Mouse (Mus musculus): ENCODE data around the gene Vmp1.

Gene Vmp1

GRCm38 (mm10) chr11:86578106-86578808 is 105.4 kb downstream of the Vmp1 start:
- CTCF ChIA-PET: interaction anchor here (0.6 to 1.6 kb wide), 7 partner anchors 9 to 1132 kb away, joined by 3 to 5 read pairs (median 3); partner anchors contain the start of genes Rps6kb1 (in 1 of the 4) and Tubd1 (in 1 of the 4)
- POLR2A ChIA-PET: interaction anchor here (0.6 to 11.0 kb wide), 41 partner anchors 9 to 1608 kb away, joined by 3 to 112 read pairs (median 4); partner anchors contain the start of genes Rps6kb1 (in 3 of the 4), Tubd1 (in 3 of the 4), Ptrh2 (in 1 of the 4) and Vmp1 (in 1 of the 4)

- ChIA-PET POLR2A (interaction anchor here in 2 of 4 experiments (2.4 to 11.0 kb wide), 6 partner anchors 8 to 33 kb away, joined by 8 to 112 read pairs (median 28); partner anchors contain the start of genes Rps6kb1 (in 2 of the 2) and Tubd1 (in 2 of the 2)), CTCF (interaction anchor here in 2 of 4 experiments (0.6 to 4.1 kb wide), 3 partner anchors 33 to 76 kb away, joined by 5 to 13 read pairs (median 5); partner anchors contain the start of genes Rps6kb1 (in 1 of the 2) and Tubd1 (in 1 of the 2))
These were observed 106.4 kb downstream of the Vmp1 start for GRCm38 (mm10) chr11:86577231-86577630.

DNA sequence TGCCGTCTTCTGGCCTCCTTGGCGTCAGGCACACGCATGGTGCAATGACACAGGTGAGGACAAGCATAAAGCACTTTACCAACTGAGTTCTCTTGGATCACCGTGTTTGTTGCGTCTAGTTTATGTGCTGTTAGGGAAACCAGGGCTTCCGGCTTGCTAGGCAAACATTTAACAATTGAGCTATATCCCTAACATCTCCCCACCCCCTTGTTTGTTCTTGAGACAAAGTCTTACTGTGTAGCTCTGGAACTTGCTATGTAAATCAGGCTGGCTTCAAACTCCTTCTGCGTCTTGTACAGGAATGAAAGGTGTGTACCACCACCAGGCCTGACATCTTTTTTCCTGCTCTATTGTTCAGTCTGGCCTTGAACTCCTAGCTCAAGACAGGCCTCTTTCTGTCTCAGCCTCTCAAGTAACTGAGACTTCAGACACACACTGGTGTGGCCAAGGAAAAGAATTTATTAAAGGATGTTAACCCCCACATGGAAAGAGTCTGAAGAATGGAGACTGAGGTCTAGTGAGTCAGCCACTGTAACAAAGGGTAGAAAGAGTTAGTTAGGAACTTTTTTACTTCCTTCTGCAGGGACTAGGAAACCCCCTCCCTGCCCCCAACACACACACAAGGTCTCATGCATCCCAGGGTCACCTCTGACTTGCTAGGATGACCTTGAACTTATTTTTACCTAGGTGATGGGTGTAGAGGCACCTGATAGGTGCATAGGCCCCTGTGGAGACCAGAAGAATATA is 107.8 kb downstream of the Vmp1 start:
- CTCF ChIA-PET: interaction anchor here (0.6 to 4.1 kb wide), 8 partner anchors 11 to 218 kb away, joined by 3 to 13 read pairs (median 3); partner anchors contain the start of gene Rps6kb1 (in 1 of the 4)

GRCm38 (mm10) chr11:86574408-86574807 is 109.2 kb downstream of the Vmp1 start:
- CTCF ChIA-PET: interaction anchor here in 2 of 4 experiments (1.2 to 4.1 kb wide), 3 partner anchors 12 to 79 kb away, joined by 3 to 13 read pairs (median 3); no protein-coding TSS in a partner anchor
- POLR2A ChIA-PET: interaction anchor here in 3 of 4 experiments (0.7 to 11.0 kb wide), 11 partner anchors 9 to 852 kb away, joined by 3 to 112 read pairs (median 4); partner anchors contain the start of genes Cltc (in 1 of the 3), Rps6kb1 (in 1 of the 3) and Tubd1 (in 1 of the 3)

More for the DNA sequence above, 107.8 kb downstream of the Vmp1 start:
- POLR2A ChIA-PET: interaction anchor here in 3 of 4 experiments (0.6 to 11.0 kb wide), 22 partner anchors 8 to 261 kb away, joined by 3 to 112 read pairs (median 4); partner anchors contain the start of genes Rps6kb1 (in 2 of the 3), Tubd1 (in 2 of the 3) and Cltc (in 1 of the 3)

GRCm38 (mm10) chr11:86573646-86574231 is 109.9 kb downstream of the Vmp1 start:
- CTCF ChIA-PET: interaction anchor here in 2 of 4 experiments (1.2 to 4.1 kb wide), 2 partner anchors 80 kb away, joined by 3 to 13 read pairs; no protein-coding TSS in a partner anchor

DNA sequence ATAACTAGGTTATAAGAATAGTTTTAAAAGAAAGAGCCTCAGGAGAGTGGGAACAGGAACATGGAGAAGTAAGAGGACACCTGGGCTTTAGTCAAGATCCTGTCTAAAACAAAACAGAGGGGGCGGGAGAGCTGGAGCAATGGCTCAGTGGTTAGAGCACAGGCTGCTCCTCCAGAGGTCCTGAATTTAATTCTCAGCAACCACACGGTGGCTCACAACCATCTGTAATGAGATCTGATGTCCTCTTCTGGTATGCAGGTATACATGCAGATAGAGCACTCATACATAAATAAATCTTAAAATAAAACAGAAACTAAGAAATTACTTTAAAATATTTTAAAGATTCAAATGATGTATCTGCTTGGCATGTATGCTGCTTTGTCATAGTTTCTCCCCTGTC is 111.0 kb downstream of the Vmp1 start:
- POLR2A ChIA-PET: interaction anchor here (1.1 to 11.0 kb wide), 7 partner anchors 17 to 185 kb away, joined by 3 to 112 read pairs (median 8); partner anchors contain the start of genes Tubd1 (in 4 of the 4) and Rps6kb1 (in 3 of the 4)
- CTCF ChIA-PET: interaction anchor here in 2 of 4 experiments (0.8 to 1.2 kb wide), 2 partner anchors 27 to 81 kb away, joined by 3 to 4 read pairs; no protein-coding TSS in a partner anchor

More at GRCm38 (mm10) chr11:86573646-86574231, 109.9 kb downstream of the Vmp1 start:
- POLR2A ChIA-PET: interaction anchor here in 3 of 4 experiments (0.5 to 11.0 kb wide), 8 partner anchors 11 to 852 kb away, joined by 3 to 112 read pairs (median 6); partner anchors contain the start of genes Rps6kb1 (in 2 of the 3) and Tubd1 (in 2 of the 3)

GRCm38 (mm10) chr11:86571871-86572270 is 111.8 kb downstream of the Vmp1 start:
- ChIA-PET CTCF (interaction anchor here in 3 of 4 experiments (0.8 to 3.8 kb wide), 3 partner anchors 27 to 82 kb away, joined by 4 to 20 read pairs (median 6); no protein-coding TSS in a partner anchor), POLR2A (interaction anchor here (0.5 to 3.0 kb wide), 8 partner anchors 10 to 621 kb away, joined by 3 to 12 read pairs (median 5); partner anchors contain the start of genes Tubd1 (in 4 of the 4) and Rps6kb1 (in 3 of the 4))

GRCm38 (mm10) chr11:86571047-86571855 is 112.4 kb downstream of the Vmp1 start:
- POLR2A ChIA-PET: interaction anchor here (0.5 to 3.0 kb wide), 20 partner anchors 9 to 872 kb away, joined by 3 to 13 read pairs (median 4); partner anchors contain the start of genes Tubd1 (in 4 of the 4) and Rps6kb1 (in 3 of the 4)
- CTCF ChIA-PET: interaction anchor here in 3 of 4 experiments (0.6 to 3.8 kb wide), 6 partner anchors 46 to 117 kb away, joined by 3 to 20 read pairs (median 4); no protein-coding TSS in a partner anchor

DNA sequence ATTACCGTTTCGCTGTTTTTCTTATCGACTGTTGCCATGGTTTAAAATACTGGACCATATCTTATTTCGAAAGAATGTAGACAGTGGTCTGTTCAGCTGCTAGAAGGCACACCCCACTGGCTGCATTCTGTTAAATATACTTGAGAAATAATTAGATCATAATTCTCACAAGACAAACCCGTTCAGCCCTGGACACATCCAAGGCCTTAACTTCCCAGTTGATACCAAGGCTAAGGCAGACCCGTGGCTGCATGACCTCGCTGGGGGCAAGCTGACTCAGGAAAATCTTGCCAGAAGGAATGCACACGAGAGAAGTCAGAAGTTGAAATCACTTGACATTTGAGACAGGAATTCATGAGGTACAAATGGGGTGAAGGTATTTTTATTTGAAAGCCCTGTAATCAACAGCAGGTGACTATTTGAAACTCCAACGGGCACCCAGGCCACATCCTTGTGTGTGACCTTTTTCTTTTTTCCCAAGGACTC is 113.3 kb downstream of the Vmp1 start:
- POLR2A ChIA-PET: interaction anchor here in 3 of 4 experiments (0.7 to 2.9 kb wide), 14 partner anchors 8 to 82 kb away, joined by 3 to 13 read pairs (median 5); partner anchors contain the start of genes Rps6kb1 (in 2 of the 3) and Tubd1 (in 2 of the 3)
- CTCF ChIA-PET: interaction anchor here in 3 of 4 experiments (0.6 to 3.8 kb wide), 4 partner anchors 18 to 83 kb away, joined by 3 to 20 read pairs (median 10); no protein-coding TSS in a partner anchor

DNA sequence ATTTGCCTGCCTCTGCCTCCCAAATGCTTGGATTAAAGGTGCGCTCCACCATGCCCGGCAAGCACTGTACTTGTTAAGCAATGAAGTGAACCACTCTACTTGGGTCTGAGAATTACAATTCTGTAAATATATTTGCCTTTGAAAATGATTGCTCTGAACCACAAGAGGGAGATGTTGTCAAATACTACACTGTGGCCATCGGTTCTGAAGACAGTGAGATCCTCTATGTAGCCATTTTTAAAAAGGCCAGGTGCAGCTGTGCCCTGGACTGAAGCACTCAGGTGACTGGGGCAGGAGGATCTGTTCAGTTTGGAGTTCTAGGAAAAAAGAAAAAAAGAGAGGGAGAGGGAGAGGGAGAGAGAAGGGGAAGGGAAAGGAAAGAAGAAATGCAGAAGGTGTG is 115.2 kb downstream of the Vmp1 start:
- POLR2A ChIA-PET: interaction anchor here (0.5 to 2.9 kb wide), 9 partner anchors 8 to 85 kb away, joined by 3 to 13 read pairs (median 5); partner anchors contain the start of genes Rps6kb1 (in 1 of the 4) and Tubd1 (in 1 of the 4)
- CTCF ChIA-PET: interaction anchor here in 3 of 4 experiments (0.6 to 3.8 kb wide), 5 partner anchors 11 to 85 kb away, joined by 3 to 20 read pairs (median 3); no protein-coding TSS in a partner anchor

DNA sequence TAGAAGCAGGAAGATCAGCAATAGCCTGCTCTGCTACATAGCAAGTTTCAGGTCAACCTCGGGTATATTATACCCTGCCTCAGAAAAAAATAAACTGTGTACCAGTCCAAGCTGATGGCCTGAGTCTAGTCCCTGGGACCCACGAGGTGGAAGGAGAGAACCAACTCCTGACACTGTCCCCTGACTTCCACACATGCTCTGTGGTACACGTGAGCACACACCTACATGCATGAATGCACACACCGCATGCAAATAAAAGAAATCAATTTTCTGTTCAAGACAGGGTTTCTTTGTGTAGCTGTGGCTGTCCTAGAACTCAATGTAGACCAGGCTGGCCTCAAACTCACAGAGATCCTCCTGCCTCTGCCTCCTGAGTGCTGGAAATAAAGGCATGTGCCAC is 125.4 kb downstream of the Vmp1 start:
- CTCF ChIA-PET: no interaction called here
- POLR2A ChIA-PET: interaction anchor here in 1 of 4 experiments (1.2 kb wide), 1 partner anchor 14 kb away, joined by 3 read pairs; the partner anchor contains the start of gene Rps6kb1

DNA sequence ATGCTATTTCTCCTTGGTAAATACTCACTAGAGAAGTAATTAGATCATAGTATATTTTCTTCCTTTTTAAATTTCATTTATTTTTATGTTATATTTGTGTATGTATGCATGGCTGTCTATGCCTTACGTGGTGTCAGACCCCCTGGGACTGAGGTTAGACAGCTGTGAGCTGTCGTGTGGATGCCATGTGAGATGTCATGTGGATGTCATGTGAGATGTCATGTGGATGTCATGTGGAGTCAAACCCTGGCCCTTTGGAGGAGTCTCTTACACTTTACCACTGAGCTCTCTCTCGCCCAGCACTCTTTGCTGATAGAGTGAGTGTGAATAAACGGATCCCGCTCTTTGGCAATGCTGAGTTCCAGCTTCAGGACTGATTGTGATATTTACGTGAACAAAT is 130.1 kb downstream of the Vmp1 start:
- POLR2A ChIA-PET: interaction anchor here in 3 of 4 experiments (0.8 to 2.0 kb wide), 11 partner anchors 8 to 128 kb away, joined by 3 to 17 read pairs (median 3); partner anchors contain the start of genes Rps6kb1 (in 3 of the 3) and Tubd1 (in 3 of the 3)
- CTCF ChIA-PET: no interaction called here

DNA sequence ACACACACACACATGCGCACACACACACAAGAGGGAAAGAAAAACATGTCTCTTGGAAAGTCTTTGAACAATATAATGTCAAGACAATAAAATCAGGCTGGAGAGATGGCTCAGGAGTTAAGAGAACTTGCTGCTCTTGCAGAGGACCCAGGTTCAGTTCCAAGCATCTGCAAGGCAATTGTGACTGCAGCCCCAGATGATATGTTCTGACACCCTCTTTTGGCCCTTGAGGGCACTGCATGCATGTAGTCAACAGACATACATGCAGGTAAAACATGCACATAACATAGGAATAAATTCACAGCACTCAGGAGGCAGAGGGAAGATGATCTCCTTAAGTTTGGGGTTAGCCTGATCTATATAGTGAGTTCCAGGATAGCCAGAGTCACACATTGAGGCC is 136.2 kb downstream of the Vmp1 start:
- CTCF ChIA-PET: no interaction called here
- POLR2A ChIA-PET: no interaction called here

DNA sequence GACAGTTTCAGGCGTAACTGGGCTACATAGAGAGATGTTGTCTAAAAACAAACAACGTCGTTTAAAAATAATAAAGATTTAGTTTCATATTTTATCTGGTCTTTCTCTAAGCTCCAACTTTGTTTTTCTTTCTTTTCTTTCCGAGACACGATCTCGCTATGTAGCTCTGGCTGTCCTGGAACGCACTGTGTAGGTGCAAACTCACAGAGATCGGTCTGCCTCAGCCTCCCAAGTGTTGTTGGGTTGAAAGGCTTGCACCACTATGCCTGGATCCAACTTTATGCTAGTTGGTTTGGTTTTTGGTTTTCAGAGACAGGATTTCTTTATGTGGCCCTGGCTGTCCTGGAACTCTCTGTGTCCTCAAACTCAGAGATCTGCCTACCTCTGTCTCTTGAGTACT is 138.1 kb downstream of the Vmp1 start:
- POLR2A ChIA-PET: interaction anchor here (0.6 to 3.3 kb wide), 60 partner anchors 8 to 1193 kb away, joined by 3 to 41 read pairs (median 6); partner anchors contain the start of genes Cltc (in 3 of the 4), Rnft1 (in 2 of the 4), Bcas3 (in 1 of the 4) and Brip1 (in 1 of the 4)
- CTCF ChIA-PET: interaction anchor here in 3 of 4 experiments (1.1 to 1.8 kb wide), 5 partner anchors 12 to 465 kb away, joined by 3 to 14 read pairs (median 6); no protein-coding TSS in a partner anchor

GRCm38 (mm10) chr11:86544639-86545299 is 138.9 kb downstream of the Vmp1 start, which contains the start of the genes Rps6kb1 and Tubd1:
Rps6kb1 (minus strand) TSS chr11:86544805.
Tubd1 (plus strand) TSS chr11:86544991.
- ChIA-PET CTCF (interaction anchor here (0.6 to 1.8 kb wide), 12 partner anchors 11 to 466 kb away, joined by 3 to 15 read pairs (median 4); no protein-coding TSS in a partner anchor), POLR2A (interaction anchor here (0.5 to 3.3 kb wide), 135 partner anchors 8 to 1697 kb away, joined by 3 to 41 read pairs (median 4); partner anchors contain the start of genes Cltc (in 3 of the 4), Ints2 (in 3 of the 4), Ptrh2 (in 3 of the 4) and Rnft1 (in 3 of the 4))

All from embryonic stem cell, embryonic (primary cell).